Mouse (Mus musculus): ENCODE measurements at regions not wholly inside any gene's neighbourhood (a gene's known extent, or its start where the extent isn't known, plus 50 kb on each side); places are given as distances from the start of the nearest gene placed in this dataset.
A peak's percentile ranks its signal among the peaks of the same experiment; 100 is the strongest.

DNA sequence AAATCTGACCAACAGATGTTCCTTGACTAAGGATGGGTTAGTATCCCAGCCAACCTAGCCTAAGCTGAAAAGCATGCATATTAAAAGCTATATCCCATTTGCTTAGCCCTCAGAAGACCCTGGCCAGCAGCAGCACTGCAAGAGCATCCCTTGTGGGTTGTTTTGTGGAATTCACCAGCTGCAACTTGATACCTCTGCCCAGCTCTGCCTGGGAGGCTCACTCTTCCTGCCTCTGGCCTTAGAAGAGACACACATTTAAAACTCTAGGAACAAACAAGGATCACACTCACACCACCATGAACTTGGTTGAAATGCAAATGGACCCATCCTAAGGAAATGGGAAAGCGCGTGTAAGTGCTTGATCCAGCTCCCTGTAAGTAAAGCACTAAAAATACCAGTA, 107.7 kb upstream of the Arl4c start:
- DNase-seq (ENCODE audit: low read depth, low spot score), result peak; percentile 64

- DNase-seq (ENCODE audit: low read depth, low spot score), result peak; percentile 75
Measured at GRCm38 (mm10) chr1:88813200-88813599, 111.2 kb upstream of the Arl4c start.

DNA sequence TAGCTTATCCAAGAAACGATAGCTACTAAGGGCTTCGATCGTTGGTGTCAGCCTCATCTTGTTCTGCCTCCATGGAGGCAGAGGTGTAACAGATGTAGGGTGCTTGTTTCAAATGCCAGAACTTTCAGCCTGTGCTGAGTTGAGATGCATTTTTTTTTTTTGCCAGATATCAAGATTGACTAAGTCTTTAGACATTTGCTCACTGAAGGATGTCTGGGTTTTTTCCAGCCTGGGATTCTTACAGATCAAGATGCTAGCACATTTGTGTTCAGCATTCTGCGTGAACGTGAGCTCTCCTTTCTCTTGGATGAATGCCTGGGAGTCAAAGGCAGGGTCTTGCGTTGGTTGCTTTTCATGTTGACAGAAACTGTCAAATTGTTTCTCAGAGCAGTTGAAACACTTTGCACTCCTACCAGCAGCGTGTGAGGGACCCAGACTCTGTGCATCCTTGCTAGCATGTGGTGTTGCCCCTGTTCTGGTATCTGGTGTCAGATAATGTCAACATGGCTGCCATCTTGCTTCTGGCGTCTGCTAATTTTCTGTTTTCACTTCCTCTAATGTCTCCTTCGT, 114.4 kb upstream of the Arl4c start:
- DNase-seq (ENCODE audit: low read depth, low spot score), result no peak

DNA sequence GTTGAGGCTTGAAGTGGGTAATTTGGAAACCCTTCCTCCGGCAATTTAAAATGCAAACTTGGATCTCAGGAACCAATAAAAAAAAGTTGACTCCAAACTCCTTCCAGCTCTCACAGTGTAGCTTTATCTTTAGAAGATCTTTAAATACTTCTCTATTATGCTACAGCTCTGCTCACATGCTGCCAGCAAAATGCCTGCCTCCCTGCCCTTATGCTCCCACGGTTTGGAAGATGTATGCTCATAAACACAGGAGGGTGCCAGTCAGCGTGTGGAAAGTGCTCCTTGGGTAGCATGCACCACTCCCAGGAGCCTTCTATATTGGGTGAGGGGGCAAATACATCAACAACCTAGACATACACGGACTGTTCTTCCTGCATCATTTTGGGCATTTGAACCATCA, 123.2 kb upstream of the Arl4c start:
- DNase-seq (ENCODE audit: low read depth, low spot score), result no peak

GRCm38 (mm10) chr1:88838661-88839274, 136.7 kb upstream of the Arl4c start:
- DNase-seq (ENCODE audit: low read depth, low spot score), result peak; percentile 28

GRCm38 (mm10) chr1:88839407-88839976, 137.5 kb upstream of the Arl4c start:
- DNase-seq (ENCODE audit: low read depth, low spot score), result peak; percentile 43

DNA sequence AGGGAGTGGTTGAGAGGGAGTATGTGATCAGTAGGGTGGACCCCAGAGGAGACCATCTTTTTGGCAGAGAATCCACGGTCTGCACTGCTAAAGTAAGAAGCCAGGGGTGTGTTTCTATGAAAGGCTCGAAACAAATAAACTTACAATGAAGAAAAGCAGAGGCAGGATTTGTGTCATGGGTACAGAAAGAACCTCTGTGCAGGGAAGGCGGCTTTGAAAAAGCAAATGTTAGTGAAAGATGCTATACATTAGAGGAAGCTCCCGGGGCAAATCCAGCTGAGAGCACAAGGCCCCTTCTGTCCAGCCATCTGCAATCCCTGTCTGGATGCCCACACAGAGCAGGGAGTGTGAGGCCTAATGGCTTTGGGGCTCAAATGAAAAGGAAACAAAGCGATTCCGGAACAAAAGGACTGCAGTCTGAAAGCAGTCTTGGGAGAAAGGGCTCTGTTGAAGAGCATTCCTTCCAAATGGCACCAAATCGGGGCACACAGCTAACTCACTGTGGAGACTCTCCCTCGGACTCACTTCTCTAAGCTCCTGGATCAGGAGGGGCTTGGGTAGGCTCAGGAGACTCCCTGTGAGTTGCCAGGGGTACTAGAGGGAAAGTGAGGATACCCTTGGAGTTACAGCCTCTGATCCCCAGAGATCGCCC, 138.1 kb upstream of the Arl4c start:
- peak; percentile 13 for DNase-seq (ENCODE audit: low read depth, low spot score)

DNA sequence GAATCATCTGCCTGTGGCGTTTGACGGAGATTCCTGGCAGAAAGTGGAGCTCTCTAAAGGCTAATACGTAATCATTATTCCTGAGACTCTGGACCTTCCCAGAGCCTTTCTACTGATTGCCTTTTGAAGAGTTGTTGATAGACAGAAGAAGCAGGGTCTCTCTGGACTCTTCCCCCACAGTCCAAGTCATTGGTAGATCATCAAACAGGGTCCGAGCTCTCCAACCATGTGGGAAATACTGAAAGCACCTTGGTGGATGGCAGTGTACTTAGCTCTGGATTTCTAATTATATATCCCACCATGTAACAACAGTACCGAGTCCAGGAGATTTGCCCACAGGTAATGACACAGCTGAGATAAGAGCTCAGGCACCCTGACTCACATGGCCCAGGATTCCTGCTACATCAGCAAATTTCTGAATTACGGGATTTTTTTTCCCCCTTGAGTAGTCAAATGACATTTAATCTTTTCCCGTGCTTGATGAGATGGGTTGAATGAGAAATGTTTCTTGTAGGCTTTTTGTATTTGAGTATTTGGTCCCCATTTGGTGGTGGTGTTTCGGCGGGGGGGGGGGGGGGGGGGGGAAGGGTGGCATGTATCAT, 139.1 kb upstream of the Arl4c start:
- no peak for DNase-seq (ENCODE audit: low read depth, low spot score)

GRCm38 (mm10) chr1:88847333-88848091, 145.5 kb upstream of the Arl4c start:
- no peak for DNase-seq (ENCODE audit: low read depth, low spot score)

DNA sequence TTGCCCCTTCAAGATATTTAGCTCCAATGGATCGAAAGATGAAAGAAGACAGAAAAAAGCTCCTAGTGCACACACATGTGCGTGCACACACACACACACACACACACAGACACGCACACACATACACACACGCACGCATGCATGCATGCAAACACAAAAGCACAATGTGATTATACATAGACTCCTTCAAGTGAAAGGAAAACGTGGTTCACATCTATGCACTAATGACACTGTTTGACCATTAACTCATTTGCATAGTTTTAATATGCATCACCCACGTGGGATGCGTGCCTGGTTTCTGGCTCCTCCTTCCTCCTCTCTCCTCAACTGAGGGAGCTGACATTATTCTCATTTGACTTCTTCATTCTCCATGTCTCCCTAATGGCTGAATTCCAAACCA, 146.2 kb upstream of the Arl4c start:
- DNase-seq (ENCODE audit: low read depth, low spot score), result no peak

DNA sequence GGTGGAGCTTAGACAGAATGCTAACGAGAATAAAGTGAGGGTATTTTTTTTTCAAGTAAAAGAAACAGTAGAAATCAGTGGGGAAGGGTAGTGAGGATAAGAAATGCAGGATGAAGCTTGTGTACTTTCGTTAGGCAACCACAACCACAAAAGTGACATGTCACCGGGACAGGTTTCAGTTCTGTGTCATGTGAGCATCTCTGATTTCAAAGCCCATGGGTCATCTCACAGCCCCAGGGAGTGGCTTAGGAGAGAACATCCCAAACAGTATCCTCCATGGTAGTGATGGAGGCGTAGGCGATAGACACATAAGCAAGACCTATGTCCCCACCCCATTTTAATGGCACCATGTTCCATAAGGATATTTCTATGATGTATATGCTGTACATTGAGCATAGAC, 147.4 kb upstream of the Arl4c start:
- DNase-seq (ENCODE audit: low read depth, low spot score), result no peak

- no peak for DNase-seq (ENCODE audit: low read depth, low spot score)
Measured at GRCm38 (mm10) chr1:88851931-88852330, 149.9 kb upstream of the Arl4c start.

DNA sequence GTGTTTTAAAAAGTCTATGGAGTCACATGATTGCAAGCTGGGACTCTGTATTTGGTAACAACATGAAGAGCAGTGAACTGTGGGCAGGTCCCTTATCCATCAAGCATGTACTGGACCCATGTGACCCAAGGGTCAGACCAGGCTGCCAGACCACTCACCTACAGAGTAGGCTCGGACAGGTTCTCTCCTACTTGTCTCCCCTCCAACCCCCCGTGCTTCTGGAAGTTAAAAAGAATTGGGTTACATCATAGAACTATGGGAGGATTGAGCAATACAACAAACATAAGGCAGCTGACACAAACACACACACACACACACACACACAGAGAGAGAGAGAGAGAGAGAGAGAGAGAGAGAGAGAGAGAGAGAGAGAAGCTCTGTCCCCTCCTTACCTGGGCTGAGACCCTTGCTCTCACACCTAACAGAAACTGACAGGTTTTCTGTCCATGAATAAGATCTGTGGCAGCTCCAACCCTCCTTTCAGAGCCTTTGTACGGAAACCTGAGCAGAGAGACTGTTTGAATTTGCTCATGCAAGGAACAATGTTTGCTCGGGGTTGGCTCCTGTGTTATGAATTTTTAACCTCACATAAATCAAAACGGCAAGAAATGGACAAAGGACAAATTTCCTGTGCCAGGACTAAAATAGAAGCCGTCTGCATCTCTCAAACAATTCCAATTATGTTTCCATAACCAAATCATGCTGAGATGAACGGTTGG, 159.0 kb upstream of the Arl4c start:
- no peak for DNase-seq (ENCODE audit: low read depth, low spot score)

DNA sequence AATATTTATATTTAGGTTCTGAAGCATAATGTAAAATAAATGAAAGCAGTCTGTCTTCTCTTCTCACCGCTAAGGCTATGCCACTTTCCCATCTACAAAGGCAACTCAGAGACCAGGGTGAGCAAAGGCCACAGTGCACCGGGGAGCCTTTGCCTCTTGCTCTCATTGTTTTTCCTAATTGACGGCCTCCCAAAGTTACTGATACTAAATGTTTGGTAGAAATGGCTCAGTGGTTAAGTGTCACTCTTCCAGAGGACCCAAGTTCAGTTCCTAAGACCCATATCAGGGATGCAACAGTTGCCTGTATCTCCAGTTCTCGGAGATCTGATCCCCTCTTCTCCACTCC, 159.5 kb upstream of the Arl4c start:
- no peak for DNase-seq (ENCODE audit: low read depth, low spot score)

DNA sequence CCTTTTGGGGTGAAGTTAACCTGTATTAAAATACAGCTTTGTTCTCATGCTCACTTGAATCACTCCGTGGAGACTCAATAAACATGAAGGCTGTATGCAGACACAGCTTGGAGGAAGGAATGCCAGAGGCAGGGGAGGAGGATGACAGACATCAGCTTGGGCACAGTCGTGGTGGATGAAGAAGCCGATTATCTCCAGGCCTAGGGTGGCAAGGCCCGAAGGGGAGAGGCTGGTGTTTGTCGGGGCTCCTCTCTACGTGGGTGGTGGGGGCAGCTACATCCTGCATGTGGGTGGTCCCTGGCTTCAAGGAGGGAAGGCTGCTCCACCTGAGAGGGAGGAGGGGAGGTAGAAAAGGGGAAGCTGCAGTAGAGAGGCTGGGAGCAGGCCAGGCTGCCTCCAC, 163.4 kb upstream of the Arl4c start:
- no peak for DNase-seq (ENCODE audit: low read depth, low spot score)

GRCm38 (mm10) chr1:88866571-88866970, 164.6 kb upstream of the Arl4c start:
- no peak for DNase-seq (ENCODE audit: low read depth, low spot score)

DNA sequence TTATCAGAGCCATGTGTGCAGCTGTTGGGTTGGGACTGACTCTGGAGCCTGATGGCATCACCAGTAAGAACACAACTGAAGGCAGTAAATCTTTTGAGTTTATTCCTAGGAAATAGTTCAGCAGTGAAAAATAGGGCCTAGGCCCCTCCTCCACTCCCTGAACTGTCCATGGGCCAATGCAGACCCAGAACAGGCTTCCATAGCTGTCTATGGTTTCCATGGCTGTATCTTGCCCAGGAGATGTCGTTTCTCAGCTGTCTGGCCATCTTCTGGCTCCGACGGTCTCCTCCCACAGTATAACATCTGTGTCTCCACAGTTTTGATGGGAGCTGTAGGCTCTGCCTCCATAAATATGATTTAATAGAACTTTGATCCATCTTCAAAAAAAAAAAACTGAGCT, 165.1 kb upstream of the Arl4c start:
- DNase-seq (ENCODE audit: low read depth, low spot score), result no peak

DNA sequence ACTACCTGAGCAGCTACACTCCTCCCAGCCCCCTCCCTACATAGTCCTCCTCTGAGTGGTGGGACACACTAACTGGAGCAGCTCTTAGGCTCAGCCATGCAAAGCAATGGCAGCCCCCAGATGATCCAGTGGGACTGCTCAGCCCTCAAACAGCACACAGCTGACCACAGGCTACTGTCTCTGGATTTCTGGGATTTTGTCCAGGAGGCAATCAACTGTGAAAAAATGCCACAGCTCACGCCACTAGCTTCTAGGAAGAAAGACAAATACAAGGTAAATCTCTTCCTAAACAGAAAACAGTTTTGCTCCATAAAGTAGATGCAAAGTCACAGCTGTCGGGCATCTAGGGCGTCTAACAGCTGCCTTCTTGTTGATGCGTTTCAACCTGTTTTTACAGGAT, 167.9 kb upstream of the Arl4c start:
- DNase-seq (ENCODE audit: low read depth, low spot score), result no peak

GRCm38 (mm10) chr1:88875356-88875755, 173.3 kb upstream of the Arl4c start:
- DNase-seq (ENCODE audit: low read depth, low spot score), result no peak

DNA sequence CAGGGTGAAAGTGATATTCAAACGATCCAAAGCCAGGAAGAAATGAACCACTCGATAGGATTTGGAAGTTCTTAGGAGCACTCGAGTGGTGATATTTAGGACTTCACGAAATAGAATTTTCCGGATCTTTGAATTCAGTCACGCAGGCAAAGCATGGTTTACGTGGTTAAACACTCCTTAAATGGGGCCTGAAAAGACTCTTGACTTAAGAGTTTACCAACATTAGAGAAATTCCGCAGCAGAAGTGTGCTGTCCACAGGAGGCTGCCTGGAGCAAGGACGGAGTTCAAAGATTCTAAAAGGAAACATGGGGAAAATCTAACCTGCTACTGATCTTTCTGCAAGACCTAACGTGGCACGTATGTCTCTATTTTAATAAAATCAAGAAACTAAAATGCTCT, 175.4 kb upstream of the Arl4c start:
- no peak for DNase-seq (ENCODE audit: low read depth, low spot score)

- no peak for DNase-seq (ENCODE audit: low read depth, low spot score)
Measured at GRCm38 (mm10) chr1:88878831-88879230, 176.8 kb upstream of the Arl4c start.

All from R1 (cell line).